Mouse (Mus musculus): Measurements from ENCODE around the gene Trim5. TPM values are rescaled to one million over a fixed set of nuclear protein-coding genes. Genes with fewer than 3 reads are reported as not detected.
A peak's percentile ranks its signal among the peaks of the same experiment; 100 is the strongest.
"Not testable (repeated sequence)": the region's sequence is repeated elsewhere in the genome, so short reads cannot be mapped to it uniquely, and the experiment has no call there.

Trim5 gene
- 0.12 and 0.44 TPM in 2 replicates for polyA plus RNA-seq (2014; fragmentation: Nextera tagmentation; extraction: Ambion mirVana)

- not testable (repeated sequence) for ATAC-seq (ENCODE audit: low FRiP score); H3K4me1 ChIP-seq (replicated peaks; ENCODE audit: control insufficient read depth, insufficient read depth, low read length); H3K36me3 ChIP-seq (replicated peaks; ENCODE audit: control insufficient read depth, insufficient read depth); H3K27ac ChIP-seq; H3K27me3 ChIP-seq (ENCODE audit: control insufficient read depth, insufficient read depth, low read length); H3K4me2 ChIP-seq (replicated peaks); H3K4me3 ChIP-seq (replicated peaks; ENCODE audit: low read length); H3K9me3 ChIP-seq (ENCODE audit: control insufficient read depth, low read length); DNase-seq (ENCODE audit: low spot score); H3K9ac ChIP-seq
- 40% methylated on average over 14 of the region's 14 CpGs for WGBS
Observed at GRCm38 (mm10) chr7:104287576-104288443, at the start of gene Trim5. Gene Trim5 (minus strand): TSS chr7:104288094.

- not testable (repeated sequence) for H3K4me2 ChIP-seq (replicated peaks); H3K4me1 ChIP-seq (replicated peaks; ENCODE audit: control insufficient read depth, insufficient read depth, low read length); ATAC-seq (ENCODE audit: low FRiP score); H3K27ac ChIP-seq; DNase-seq (ENCODE audit: low spot score); H3K9me3 ChIP-seq (ENCODE audit: control insufficient read depth, low read length); H3K9ac ChIP-seq; H3K27me3 ChIP-seq (ENCODE audit: control insufficient read depth, insufficient read depth, low read length); H3K4me3 ChIP-seq (replicated peaks; ENCODE audit: low read length); H3K36me3 ChIP-seq (replicated peaks; ENCODE audit: control insufficient read depth, insufficient read depth)
- WGBS, result 89% methylated on average over 3 of the region's 3 CpGs
Observed at GRCm38 (mm10) chr7:104335547-104335946, 47.7 kb upstream of the Trim5 start.

- H3K4me2 ChIP-seq (replicated peaks); H3K9me3 ChIP-seq (ENCODE audit: control insufficient read depth, low read length); ATAC-seq (ENCODE audit: low FRiP score); H3K36me3 ChIP-seq (replicated peaks; ENCODE audit: control insufficient read depth, insufficient read depth); H3K4me1 ChIP-seq (replicated peaks; ENCODE audit: control insufficient read depth, insufficient read depth, low read length); H3K27ac ChIP-seq; H3K4me3 ChIP-seq (replicated peaks; ENCODE audit: low read length); H3K9ac ChIP-seq; H3K27me3 ChIP-seq (ENCODE audit: control insufficient read depth, insufficient read depth, low read length); DNase-seq (ENCODE audit: low spot score): not testable (repeated sequence)
- 100% methylated on average over 2 of the region's 2 CpGs for WGBS
Observed at GRCm38 (mm10) chr7:104329171-104329570, 41.3 kb upstream of the Trim5 start, which contains the start of gene Trim34b. Gene Trim34b (plus strand): TSS chr7:104329471.

GRCm38 (mm10) chr7:104322028-104322427 is 34.1 kb upstream of the Trim5 start:
- H3K9me3 ChIP-seq (ENCODE audit: control insufficient read depth, low read length), result no peaks in the 10 kb centered on the region
- 89% methylated on average over 9 of the region's 9 CpGs for WGBS
- H3K4me1 ChIP-seq (replicated peaks; ENCODE audit: control insufficient read depth, insufficient read depth, low read length), result no peaks in the 10 kb centered on the region
- H3K9ac ChIP-seq, result no peak overlapping the region
- no peak overlapping the region for H3K4me2 ChIP-seq (replicated peaks)
- H3K27ac ChIP-seq, result no peak overlapping the region
- no peak for DNase-seq (ENCODE audit: low spot score)
- H3K36me3 ChIP-seq (replicated peaks; ENCODE audit: control insufficient read depth, insufficient read depth), result no peaks in the 10 kb centered on the region
- no peaks in the 10 kb centered on the region for H3K27me3 ChIP-seq (ENCODE audit: control insufficient read depth, insufficient read depth, low read length)
- no peak overlapping the region for H3K4me3 ChIP-seq (replicated peaks; ENCODE audit: low read length)
- ATAC-seq (ENCODE audit: low FRiP score), result no peak

- H3K4me1 ChIP-seq (replicated peaks; ENCODE audit: control insufficient read depth, insufficient read depth, low read length); DNase-seq (ENCODE audit: low spot score); H3K9ac ChIP-seq; H3K27ac ChIP-seq; H3K27me3 ChIP-seq (ENCODE audit: control insufficient read depth, insufficient read depth, low read length); H3K36me3 ChIP-seq (replicated peaks; ENCODE audit: control insufficient read depth, insufficient read depth); H3K9me3 ChIP-seq (ENCODE audit: control insufficient read depth, low read length): not testable (repeated sequence)
- ATAC-seq (ENCODE audit: low FRiP score), result peak; percentile 68; the same call in 1 of the 2 replicates
- 31% methylated on average over 4 of the region's 4 CpGs for WGBS
- Histone ChIP-seq H3K4me2 (replicated peaks) (peak within 1 kb of the TSS; percentile 30), H3K4me3 (replicated peaks; ENCODE audit: low read length) (peak within 1 kb of the TSS; percentile 18)
Observed at GRCm38 (mm10) chr7:104315369-104316080, 27.6 kb upstream of the Trim5 start, which contains the start of gene Trim12a. Gene Trim12a (minus strand): TSS chr7:104315466.

- DNase-seq (ENCODE audit: low spot score) (no peak), ATAC-seq (ENCODE audit: low FRiP score) (no peak)
Observed at GRCm38 (mm10) chr7:104314796-104315353, 27.0 kb upstream of the Trim5 start.

GRCm38 (mm10) chr7:104291638-104292400 is 3.9 kb upstream of the Trim5 start:
- no peak overlapping the region for H3K4me3 ChIP-seq (replicated peaks; ENCODE audit: low read length)
- H3K27me3 ChIP-seq (ENCODE audit: control insufficient read depth, insufficient read depth, low read length), result no peaks in the 10 kb centered on the region
- H3K36me3 ChIP-seq (replicated peaks; ENCODE audit: control insufficient read depth, insufficient read depth), result no peaks in the 10 kb centered on the region
- 90% methylated on average over 5 of the region's 5 CpGs for WGBS
- DNase-seq (ENCODE audit: low spot score), result no peak
- no peak overlapping the region for H3K27ac ChIP-seq
- no peaks in the 10 kb centered on the region for H3K4me1 ChIP-seq (replicated peaks; ENCODE audit: control insufficient read depth, insufficient read depth, low read length)
- H3K9ac ChIP-seq, result no peak overlapping the region
- no peak for ATAC-seq (ENCODE audit: low FRiP score)
- H3K4me2 ChIP-seq (replicated peaks), result no peak overlapping the region
- H3K9me3 ChIP-seq (ENCODE audit: control insufficient read depth, low read length), result no peaks in the 10 kb centered on the region

More at GRCm38 (mm10) chr7:104314796-104315353, 27.0 kb upstream of the Trim5 start:
- H3K4me3 ChIP-seq (replicated peaks; ENCODE audit: low read length), result peak overlapping the region; percentile 18
- no peak overlapping the region for H3K27ac ChIP-seq
- no peak overlapping the region for H3K9ac ChIP-seq
- 19% methylated on average over 15 of the region's 15 CpGs for WGBS
- no peaks in the 10 kb centered on the region for H3K27me3 ChIP-seq (ENCODE audit: control insufficient read depth, insufficient read depth, low read length)
- H3K36me3 ChIP-seq (replicated peaks; ENCODE audit: control insufficient read depth, insufficient read depth), result no peaks in the 10 kb centered on the region
- no peaks in the 10 kb centered on the region for H3K9me3 ChIP-seq (ENCODE audit: control insufficient read depth, low read length)
- H3K4me2 ChIP-seq (replicated peaks), result peak overlapping the region; percentile 30
- H3K4me1 ChIP-seq (replicated peaks; ENCODE audit: control insufficient read depth, insufficient read depth, low read length), result no peaks in the 10 kb centered on the region

- Histone ChIP-seq H3K36me3 (replicated peaks; ENCODE audit: control insufficient read depth, insufficient read depth) (no peaks in the 10 kb centered on the region), H3K4me3 (replicated peaks; ENCODE audit: low read length) (no peak overlapping the region), H3K27ac (no peak overlapping the region), H3K27me3 (ENCODE audit: control insufficient read depth, insufficient read depth, low read length) (no peaks in the 10 kb centered on the region), H3K9me3 (ENCODE audit: control insufficient read depth, low read length) (no peaks in the 10 kb centered on the region), H3K9ac (no peak overlapping the region), H3K4me1 (replicated peaks; ENCODE audit: control insufficient read depth, insufficient read depth, low read length) (no peaks in the 10 kb centered on the region), H3K4me2 (replicated peaks) (no peak overlapping the region)
- DNase-seq (ENCODE audit: low spot score) (no peak), ATAC-seq (ENCODE audit: low FRiP score) (no peak)
- WGBS, result 97% methylated on average over 1 of the region's 1 CpGs
Observed at GRCm38 (mm10) chr7:104290641-104291040, 2.7 kb upstream of the Trim5 start.
